Mouse (Mus musculus): ENCODE results near the gene Ptprq. TPM values are rescaled to one million over a fixed set of nuclear protein-coding genes. Genes with fewer than 3 reads are reported as not detected.

The Ptprq gene
- polyA plus RNA-seq, 1 experiment: 0.10 TPM

GRCm38 (mm10) chr10:107562875-107563274 is 157.0 kb downstream of the Ptprq start:
- H3K4me3 ChIP-seq: no peak overlapping the region
- TF ChIP-seq MYOG (IDR thresholded peaks at IDR 0.05; ENCODE audit: control insufficient read depth in 1 of 3, insufficient read depth in 1 of 3, insufficient read length in 2 of 3, low read depth in 2 of 3): no peak
- no peak for TF ChIP-seq USF1 (IDR thresholded peaks at IDR 0.05; ENCODE audit: low read depth)
- no peak for TF ChIP-seq TCF12 (IDR thresholded peaks at IDR 0.05; ENCODE audit: insufficient read depth, poor library complexity, severe bottlenecking)
- no peak for TF ChIP-seq TCF3 (IDR thresholded peaks at IDR 0.05; ENCODE audit: insufficient read length, low read depth)
- TF ChIP-seq MYOD1 (IDR thresholded peaks at IDR 0.05; ENCODE audit: control insufficient read depth in 1 of 3, insufficient read length in 2 of 3, low read depth in 2 of 3): no peak
- TF ChIP-seq REST (IDR thresholded peaks at IDR 0.05; ENCODE audit: insufficient read depth, insufficient read length): no peak
- no peak for TF ChIP-seq POLR2AphosphoS2 (IDR thresholded peaks at IDR 0.05; ENCODE audit: insufficient read length, low read depth)
- no peak for TF ChIP-seq MAX (IDR thresholded peaks at IDR 0.05; ENCODE audit: low read depth)
- H3ac ChIP-seq (ENCODE audit: control insufficient read depth, insufficient read length): no peak overlapping the region
- H3K4me2 ChIP-seq (ENCODE audit: low read depth): no peak overlapping the region
- H3K27me3 ChIP-seq (ENCODE audit: control insufficient read depth, insufficient read depth, insufficient read length): no peaks in the 10 kb centered on the region
- H3K36me3 ChIP-seq (ENCODE audit: control insufficient read depth, insufficient read depth): no peaks in the 10 kb centered on the region
- H3K79me2 ChIP-seq (ENCODE audit: control insufficient read depth, insufficient read depth): no peaks in the 10 kb centered on the region

GRCm38 (mm10) chr10:107560881-107561280 is 159.0 kb downstream of the Ptprq start:
- H3K4me3 ChIP-seq: no peak overlapping the region

GRCm38 (mm10) chr10:107543026-107543425 is 176.8 kb downstream of the Ptprq start:
- Histone ChIP-seq H3K79me2 (ENCODE audit: control insufficient read depth, insufficient read depth) (no peaks in the 10 kb centered on the region), H3ac (ENCODE audit: control insufficient read depth, insufficient read length) (no peak overlapping the region), H3K27me3 (ENCODE audit: control insufficient read depth, insufficient read depth, insufficient read length) (no peaks in the 10 kb centered on the region), H3K4me2 (ENCODE audit: low read depth) (peak overlapping the region; percentile 39), H3K36me3 (ENCODE audit: control insufficient read depth, insufficient read depth) (no peaks in the 10 kb centered on the region), H3K4me3 (no peak overlapping the region)
- TF ChIP-seq USF1 (IDR thresholded peaks at IDR 0.05; ENCODE audit: low read depth): no peak
- no peak for TF ChIP-seq SRF (IDR thresholded peaks at IDR 0.05; ENCODE audit: control insufficient read depth, insufficient read length, low read depth)
- no peak for TF ChIP-seq MYOD1 (IDR thresholded peaks at IDR 0.05; ENCODE audit: control insufficient read depth in 1 of 3, insufficient read length in 2 of 3, low read depth in 2 of 3)
- no peak for TF ChIP-seq TCF12 (IDR thresholded peaks at IDR 0.05; ENCODE audit: insufficient read depth, poor library complexity, severe bottlenecking)
- TF ChIP-seq POLR2AphosphoS2 (IDR thresholded peaks at IDR 0.05; ENCODE audit: insufficient read length, low read depth): no peak
- TF ChIP-seq E2F4 (IDR thresholded peaks at IDR 0.05; ENCODE audit: insufficient read depth): no peak
- no peak for TF ChIP-seq TCF3 (IDR thresholded peaks at IDR 0.05; ENCODE audit: insufficient read length, low read depth)
- no peak for TF ChIP-seq CEBPB (IDR thresholded peaks at IDR 0.05; ENCODE audit: insufficient read depth, poor library complexity, severe bottlenecking)
- TF ChIP-seq REST (IDR thresholded peaks at IDR 0.05; ENCODE audit: insufficient read depth, insufficient read length): no peak
- TF ChIP-seq POLR2A (IDR thresholded peaks at IDR 0.05; ENCODE audit: insufficient read length, low read depth): no peak
- no peak for TF ChIP-seq MYOG (IDR thresholded peaks at IDR 0.05; ENCODE audit: control insufficient read depth in 1 of 3, insufficient read depth in 1 of 3, insufficient read length in 2 of 3, low read depth in 2 of 3)

More at GRCm38 (mm10) chr10:107560881-107561280, 159.0 kb downstream of the Ptprq start:
- no peaks in the 10 kb centered on the region for H3K27me3 ChIP-seq (ENCODE audit: control insufficient read depth, insufficient read depth, insufficient read length)
- no peak for TF ChIP-seq USF1 (IDR thresholded peaks at IDR 0.05; ENCODE audit: low read depth)
- no peak for TF ChIP-seq MYOD1 (IDR thresholded peaks at IDR 0.05; ENCODE audit: control insufficient read depth in 1 of 3, insufficient read length in 2 of 3, low read depth in 2 of 3)
- no peak for TF ChIP-seq TCF3 (IDR thresholded peaks at IDR 0.05; ENCODE audit: insufficient read length, low read depth)
- TF ChIP-seq POLR2A (IDR thresholded peaks at IDR 0.05; ENCODE audit: insufficient read length, low read depth): no peak
- TF ChIP-seq SRF (IDR thresholded peaks at IDR 0.05; ENCODE audit: control insufficient read depth, insufficient read length, low read depth): no peak
- TF ChIP-seq REST (IDR thresholded peaks at IDR 0.05; ENCODE audit: insufficient read depth, insufficient read length): no peak
- H3K4me2 ChIP-seq (ENCODE audit: low read depth): no peak overlapping the region
- H3K79me2 ChIP-seq (ENCODE audit: control insufficient read depth, insufficient read depth): no peaks in the 10 kb centered on the region
- no peak overlapping the region for H3ac ChIP-seq (ENCODE audit: control insufficient read depth, insufficient read length)
- no peaks in the 10 kb centered on the region for H3K36me3 ChIP-seq (ENCODE audit: control insufficient read depth, insufficient read depth)

GRCm38 (mm10) chr10:107528758-107529157 is 191.1 kb downstream of the Ptprq start:
- no peaks in the 10 kb centered on the region for H3K27me3 ChIP-seq (ENCODE audit: control insufficient read depth, insufficient read depth, insufficient read length)
- H3K36me3 ChIP-seq (ENCODE audit: control insufficient read depth, insufficient read depth): no peaks in the 10 kb centered on the region
- TF ChIP-seq CEBPB (IDR thresholded peaks at IDR 0.05; ENCODE audit: insufficient read depth, poor library complexity, severe bottlenecking) (no peak), POLR2A (IDR thresholded peaks at IDR 0.05; ENCODE audit: insufficient read length, low read depth) (no peak), MYOD1 (IDR thresholded peaks at IDR 0.05; ENCODE audit: control insufficient read depth in 1 of 3, insufficient read length in 2 of 3, low read depth in 2 of 3) (no peak), MYOG (IDR thresholded peaks at IDR 0.05; ENCODE audit: control insufficient read depth in 1 of 3, insufficient read depth in 1 of 3, insufficient read length in 2 of 3, low read depth in 2 of 3) (no peak), REST (IDR thresholded peaks at IDR 0.05; ENCODE audit: insufficient read depth, insufficient read length) (no peak), MAX (IDR thresholded peaks at IDR 0.05; ENCODE audit: low read depth) (no peak), TCF3 (IDR thresholded peaks at IDR 0.05; ENCODE audit: insufficient read length, low read depth) (no peak), E2F4 (IDR thresholded peaks at IDR 0.05; ENCODE audit: insufficient read depth) (no peak), POLR2AphosphoS2 (IDR thresholded peaks at IDR 0.05; ENCODE audit: insufficient read length, low read depth) (no peak), USF1 (IDR thresholded peaks at IDR 0.05; ENCODE audit: low read depth) (no peak)
- H3K4me2 ChIP-seq (ENCODE audit: low read depth): no peak overlapping the region
- H3K4me3 ChIP-seq: no peak overlapping the region
- H3ac ChIP-seq (ENCODE audit: control insufficient read depth, insufficient read length): no peak overlapping the region
- no peaks in the 10 kb centered on the region for H3K79me2 ChIP-seq (ENCODE audit: control insufficient read depth, insufficient read depth)

- no peaks in the 10 kb centered on the region for H3K27me3 ChIP-seq (ENCODE audit: control insufficient read depth, insufficient read depth, insufficient read length)
- H3K36me3 ChIP-seq (ENCODE audit: control insufficient read depth, insufficient read depth): no peaks in the 10 kb centered on the region
- no peaks in the 10 kb centered on the region for H3K79me2 ChIP-seq (ENCODE audit: control insufficient read depth, insufficient read depth)
- no peak overlapping the region for H3ac ChIP-seq (ENCODE audit: control insufficient read depth, insufficient read length)
- no peak overlapping the region for H3K4me2 ChIP-seq (ENCODE audit: low read depth)
- TF ChIP-seq E2F4 (IDR thresholded peaks at IDR 0.05; ENCODE audit: insufficient read depth): no peak
- no peak for TF ChIP-seq TCF12 (IDR thresholded peaks at IDR 0.05; ENCODE audit: insufficient read depth, poor library complexity, severe bottlenecking)
- TF ChIP-seq MAX (IDR thresholded peaks at IDR 0.05; ENCODE audit: low read depth): no peak
- no peak for TF ChIP-seq POLR2A (IDR thresholded peaks at IDR 0.05; ENCODE audit: insufficient read length, low read depth)
- no peak for TF ChIP-seq TCF3 (IDR thresholded peaks at IDR 0.05; ENCODE audit: insufficient read length, low read depth)
- no peak for TF ChIP-seq USF1 (IDR thresholded peaks at IDR 0.05; ENCODE audit: low read depth)
- TF ChIP-seq CEBPB (IDR thresholded peaks at IDR 0.05; ENCODE audit: insufficient read depth, poor library complexity, severe bottlenecking): no peak
- TF ChIP-seq POLR2AphosphoS2 (IDR thresholded peaks at IDR 0.05; ENCODE audit: insufficient read length, low read depth): no peak
- TF ChIP-seq MYOG (IDR thresholded peaks at IDR 0.05; ENCODE audit: control insufficient read depth in 1 of 3, insufficient read depth in 1 of 3, insufficient read length in 2 of 3, low read depth in 2 of 3): no peak
- no peak for TF ChIP-seq SRF (IDR thresholded peaks at IDR 0.05; ENCODE audit: control insufficient read depth, insufficient read length, low read depth)
- H3K4me3 ChIP-seq: no peak overlapping the region
Observed at GRCm38 (mm10) chr10:107519216-107519615, 200.6 kb downstream of the Ptprq start.
